Mouse (Mus musculus): ENCODE measurements at regions not wholly inside any gene's neighbourhood (a gene's known extent, or its start where the extent isn't known, plus 50 kb on each side); places are given as distances from the start of the nearest gene placed in this dataset.

DNA sequence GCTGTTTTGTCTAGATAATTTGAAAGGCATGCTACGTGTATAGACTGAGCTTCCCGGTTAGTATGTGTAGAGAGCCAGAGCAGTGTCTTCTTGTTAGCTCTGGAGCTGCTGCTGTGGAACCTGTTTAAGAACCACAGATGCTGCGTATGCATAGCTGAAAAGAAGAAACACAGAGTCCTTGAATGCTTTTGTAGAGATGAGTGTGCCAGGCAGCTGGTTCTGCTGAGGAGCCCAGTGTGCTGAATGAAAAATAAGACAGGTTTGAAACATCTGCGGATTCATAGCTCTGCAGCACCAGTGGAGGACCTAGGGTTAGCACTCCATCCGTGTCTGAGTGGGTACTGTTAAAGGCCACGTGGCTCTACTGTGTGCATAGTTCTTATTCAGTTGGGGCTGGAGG is 78.9 kb upstream of the Syt6 start:
- 90% methylated on average over 6 of the region's 6 CpGs for WGBS
- H3K27ac ChIP-seq (replicated peaks): no peak overlapping the region
- no peak for ATAC-seq (replicated peaks)
- no peaks in the 10 kb centered on the region for H3K9me3 ChIP-seq
- no peak overlapping the region for H3K4me2 ChIP-seq (replicated peaks)
- no peaks in the 10 kb centered on the region for H3K27me3 ChIP-seq
- H3K36me3 ChIP-seq: no peaks in the 10 kb centered on the region
- no peak overlapping the region for H3K4me3 ChIP-seq
- H3K9ac ChIP-seq (replicated peaks): no peak overlapping the region
- H3K4me1 ChIP-seq: no peaks in the 10 kb centered on the region

DNA sequence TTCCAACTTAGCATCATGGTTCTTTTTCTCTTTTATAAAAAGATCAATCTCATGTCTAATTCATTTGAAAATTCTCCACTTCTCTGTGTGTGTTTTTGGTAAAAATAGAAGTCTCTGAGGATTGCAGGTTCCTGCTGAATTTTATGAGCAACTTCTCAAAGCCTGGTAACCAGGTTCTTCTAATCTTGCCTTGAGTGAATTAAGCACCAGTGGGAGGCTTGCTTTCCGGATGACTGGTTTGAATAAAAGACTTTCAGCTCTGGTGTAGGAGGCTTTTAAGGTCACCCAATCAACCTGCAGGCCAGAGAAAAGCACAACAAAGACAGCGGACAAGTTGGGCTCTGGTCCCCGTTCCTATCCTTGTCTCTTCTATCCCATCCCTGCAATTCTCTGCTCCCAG is 78.3 kb upstream of the Syt6 start:
- no peaks in the 10 kb centered on the region for H3K4me1 ChIP-seq
- ATAC-seq (replicated peaks): no peak
- 6% methylated on average over 3 of the region's 3 CpGs for WGBS
- no peaks in the 10 kb centered on the region for H3K27me3 ChIP-seq
- H3K4me3 ChIP-seq: no peak overlapping the region
- no peaks in the 10 kb centered on the region for H3K36me3 ChIP-seq
- no peak overlapping the region for H3K4me2 ChIP-seq (replicated peaks)
- no peak overlapping the region for H3K27ac ChIP-seq (replicated peaks)
- H3K9ac ChIP-seq (replicated peaks): no peak overlapping the region
- no peaks in the 10 kb centered on the region for H3K9me3 ChIP-seq

DNA sequence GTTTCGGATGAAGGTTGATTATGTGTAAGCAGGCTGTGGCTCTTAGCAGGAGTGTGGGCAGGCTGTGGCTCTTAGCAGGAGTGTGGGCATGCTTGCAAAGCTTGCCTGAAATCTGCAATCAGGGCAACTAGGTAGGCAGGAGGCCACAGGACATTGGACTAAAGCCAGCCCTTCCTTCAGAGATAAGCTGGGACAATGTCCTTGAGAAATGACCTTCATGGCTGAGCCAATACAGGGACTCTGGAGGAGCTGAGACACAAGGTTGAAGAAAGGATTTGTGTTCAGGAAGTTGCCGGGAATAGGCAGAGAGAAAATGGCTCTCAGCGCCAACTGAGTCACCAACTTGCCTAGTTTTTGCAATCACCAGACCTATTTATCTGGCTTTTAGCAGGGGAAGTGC is 77.3 kb upstream of the Syt6 start:
- H3K4me3 ChIP-seq: no peak overlapping the region
- no peak overlapping the region for H3K4me2 ChIP-seq (replicated peaks)
- no peaks in the 10 kb centered on the region for H3K27me3 ChIP-seq
- H3K36me3 ChIP-seq: no peaks in the 10 kb centered on the region
- H3K4me1 ChIP-seq: no peaks in the 10 kb centered on the region
- no peak overlapping the region for H3K27ac ChIP-seq (replicated peaks)
- no peak for ATAC-seq (replicated peaks)
- no peak overlapping the region for H3K9ac ChIP-seq (replicated peaks)
- H3K9me3 ChIP-seq: no peaks in the 10 kb centered on the region
- 88% methylated on average over 3 of the region's 3 CpGs for WGBS

DNA sequence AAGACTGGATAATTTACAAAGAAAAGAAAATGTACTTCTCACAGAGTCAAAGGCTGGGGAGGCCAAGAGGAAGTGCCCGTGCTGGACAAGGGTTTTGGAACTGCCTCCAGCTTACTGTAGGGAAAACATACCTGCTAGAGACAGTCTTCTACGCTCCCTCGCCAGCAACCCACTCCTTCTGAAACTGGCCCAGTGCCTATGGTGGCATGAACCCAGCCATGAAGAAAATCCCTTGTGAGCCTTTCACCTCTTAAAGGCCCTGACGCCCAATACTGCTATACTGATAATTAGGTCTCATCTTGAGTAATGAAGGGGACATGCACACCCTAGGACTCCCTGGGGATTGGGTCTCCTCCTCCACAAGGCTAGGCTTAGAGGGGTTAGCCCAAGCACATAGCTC is 76.6 kb upstream of the Syt6 start:
- 71% methylated on average over 4 of the region's 4 CpGs for WGBS
- Histone ChIP-seq H3K9ac (replicated peaks) (no peak overlapping the region), H3K4me3 (no peak overlapping the region), H3K4me1 (no peaks in the 10 kb centered on the region), H3K4me2 (replicated peaks) (no peak overlapping the region), H3K27ac (replicated peaks) (no peak overlapping the region), H3K36me3 (no peaks in the 10 kb centered on the region), H3K9me3 (no peaks in the 10 kb centered on the region), H3K27me3 (no peaks in the 10 kb centered on the region)
- no peak for ATAC-seq (replicated peaks)

DNA sequence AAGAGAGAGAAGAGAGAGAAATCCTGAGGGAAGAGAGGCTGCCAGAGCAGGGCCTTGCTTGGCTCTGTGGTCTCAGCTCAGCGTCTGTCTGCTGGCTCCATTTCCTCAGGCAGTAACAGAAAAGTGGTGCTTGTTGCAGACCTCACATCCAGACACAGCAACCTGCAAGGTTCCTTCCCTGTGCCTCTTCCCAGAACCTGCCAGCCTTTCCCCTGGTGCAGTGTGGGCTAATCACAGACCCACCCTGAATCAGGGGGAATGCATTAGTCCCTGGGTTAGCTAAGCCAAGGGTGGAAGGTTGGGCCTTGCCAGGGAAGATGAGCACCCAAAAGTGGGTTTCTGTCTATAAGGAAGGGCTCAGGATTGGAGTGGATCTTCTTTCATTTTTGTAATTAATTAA is 75.2 kb upstream of the Syt6 start:
- H3K4me2 ChIP-seq (replicated peaks): no peak overlapping the region
- H3K27me3 ChIP-seq: no peaks in the 10 kb centered on the region
- H3K4me1 ChIP-seq: peaks cover 3% of the 10 kb centered on the region; the same call in 1 of the 2 replicates
- H3K27ac ChIP-seq (replicated peaks): no peak overlapping the region
- 40% methylated on average over 1 of the region's 1 CpGs for WGBS
- no peak for ATAC-seq (replicated peaks)
- no peak overlapping the region for H3K4me3 ChIP-seq
- no peaks in the 10 kb centered on the region for H3K9me3 ChIP-seq
- no peak overlapping the region for H3K9ac ChIP-seq (replicated peaks)
- H3K36me3 ChIP-seq: no peaks in the 10 kb centered on the region

DNA sequence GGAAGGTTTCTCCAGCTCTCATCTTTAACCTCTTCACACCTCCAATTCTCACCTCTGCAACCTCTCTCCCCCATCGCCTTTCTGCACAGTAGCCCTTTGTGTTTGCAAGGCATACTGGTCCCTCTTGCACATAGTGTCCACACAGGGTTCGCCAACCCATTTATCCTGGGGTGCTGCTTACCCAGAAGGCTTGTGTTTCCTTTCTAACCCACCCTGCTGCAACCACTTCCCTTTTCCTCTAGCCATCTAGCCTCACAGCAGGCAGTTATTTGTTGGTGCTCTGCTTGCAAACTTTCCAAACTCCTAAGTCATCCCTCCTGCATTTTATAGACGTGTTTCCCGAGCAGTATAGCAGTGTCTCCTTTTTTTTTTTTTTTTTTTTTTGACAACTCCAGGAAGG is 74.7 kb upstream of the Syt6 start:
- H3K9me3 ChIP-seq: no peaks in the 10 kb centered on the region
- peaks cover 3% of the 10 kb centered on the region; the same call in 1 of the 2 replicates for H3K4me1 ChIP-seq
- H3K36me3 ChIP-seq: no peaks in the 10 kb centered on the region
- no peak overlapping the region for H3K27ac ChIP-seq (replicated peaks)
- no peak overlapping the region for H3K4me2 ChIP-seq (replicated peaks)
- no peak for ATAC-seq (replicated peaks)
- H3K27me3 ChIP-seq: no peaks in the 10 kb centered on the region
- no peak overlapping the region for H3K4me3 ChIP-seq
- no peak overlapping the region for H3K9ac ChIP-seq (replicated peaks)
- WGBS: 73% methylated on average over 4 of the region's 4 CpGs

DNA sequence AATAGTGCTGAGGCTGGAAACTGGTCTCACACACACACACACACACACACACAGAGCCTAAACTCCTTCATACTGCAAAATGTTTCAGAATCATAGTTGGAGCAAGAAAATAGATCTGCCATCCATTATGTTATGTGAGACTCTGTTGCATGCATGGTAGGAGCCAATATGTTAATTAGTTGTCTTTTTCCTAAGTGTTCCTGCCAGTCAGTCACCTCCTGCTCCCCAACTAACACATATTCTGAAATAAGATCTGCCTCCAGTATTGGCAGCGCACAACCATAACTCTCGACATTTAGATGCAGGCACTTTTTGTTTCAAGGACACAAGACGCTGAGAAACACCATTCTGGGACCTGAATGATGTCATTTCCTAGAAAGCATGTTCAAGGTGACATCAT is 70.9 kb upstream of the Syt6 start:
- Histone ChIP-seq H3K36me3 (no peaks in the 10 kb centered on the region), H3K4me1 (peaks cover 3% of the 10 kb centered on the region; the same call in 1 of the 2 replicates)
- no peak; the same call in 1 of the 2 replicates for ATAC-seq (replicated peaks)

DNA sequence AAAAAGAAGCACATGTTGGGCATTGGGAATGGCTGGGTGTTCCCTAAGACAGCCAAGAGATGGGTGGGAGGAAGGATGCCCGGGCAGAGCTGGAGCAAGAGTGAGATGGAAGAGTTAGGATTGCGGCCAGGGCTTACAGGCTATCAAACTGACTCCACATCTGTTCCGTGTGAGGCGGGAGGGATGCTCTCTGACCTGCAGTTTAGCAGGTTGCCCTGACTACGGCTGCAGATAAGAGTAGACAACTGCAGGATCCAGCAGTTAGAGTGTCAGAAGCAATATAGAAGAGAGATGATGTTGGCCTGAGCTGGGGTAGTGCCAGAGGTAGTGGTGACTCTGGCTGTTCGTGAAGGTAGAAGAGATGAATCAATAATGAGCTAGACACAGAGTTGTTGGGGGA is 61.6 kb upstream of the Syt6 start:
- no peak overlapping the region for H3K4me2 ChIP-seq (replicated peaks)
- H3K4me3 ChIP-seq: no peak overlapping the region
- no peaks in the 10 kb centered on the region for H3K9me3 ChIP-seq
- H3K4me1 ChIP-seq: peaks cover 7% of the 10 kb centered on the region
- H3K27me3 ChIP-seq: no peaks in the 10 kb centered on the region
- no peak for ATAC-seq (replicated peaks)
- no peak overlapping the region for H3K9ac ChIP-seq (replicated peaks)
- no peak overlapping the region for H3K27ac ChIP-seq (replicated peaks)
- 80% methylated on average over 6 of the region's 6 CpGs for WGBS
- no peaks in the 10 kb centered on the region for H3K36me3 ChIP-seq

More for the DNA sequence above, 70.9 kb upstream of the Syt6 start:
- Histone ChIP-seq H3K27ac (replicated peaks) (peak overlapping the region; percentile 58; the same call in 1 of the 2 replicates), H3K9me3 (no peaks in the 10 kb centered on the region), H3K27me3 (no peaks in the 10 kb centered on the region), H3K4me3 (no peak overlapping the region), H3K4me2 (replicated peaks) (no peak overlapping the region), H3K9ac (replicated peaks) (no peak overlapping the region)
- whole genome bisulfite sequencing: 61% methylated on average over 3 of the region's 3 CpGs

DNA sequence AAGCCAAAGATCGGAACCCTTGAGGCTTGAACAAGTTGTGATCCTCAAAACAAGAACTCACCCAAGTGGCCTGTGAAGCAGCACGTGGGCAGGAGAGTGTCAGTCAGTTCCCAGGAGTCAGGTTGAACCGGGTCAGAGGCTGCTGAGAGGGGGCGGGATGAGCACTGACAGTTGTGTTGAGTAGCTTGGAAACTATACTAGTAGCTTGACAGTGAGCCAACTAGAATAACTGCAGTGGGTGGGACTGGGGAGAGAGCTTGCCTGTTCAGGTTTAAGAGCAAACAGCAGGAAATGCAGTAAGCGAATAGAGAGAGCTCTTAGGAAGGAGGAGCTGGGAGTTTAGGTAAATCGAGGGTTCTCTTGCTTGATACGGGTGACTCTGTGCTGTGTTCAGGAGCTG is 61.0 kb upstream of the Syt6 start:
- no peak overlapping the region for H3K27ac ChIP-seq (replicated peaks)
- H3K9ac ChIP-seq (replicated peaks): no peak overlapping the region
- H3K4me2 ChIP-seq (replicated peaks): no peak overlapping the region
- no peaks in the 10 kb centered on the region for H3K9me3 ChIP-seq
- no peaks in the 10 kb centered on the region for H3K27me3 ChIP-seq
- peaks cover 7% of the 10 kb centered on the region for H3K4me1 ChIP-seq
- 75% methylated on average over 7 of the region's 7 CpGs for WGBS
- no peak overlapping the region for H3K4me3 ChIP-seq
- no peaks in the 10 kb centered on the region for H3K36me3 ChIP-seq
- no peak for ATAC-seq (replicated peaks)

DNA sequence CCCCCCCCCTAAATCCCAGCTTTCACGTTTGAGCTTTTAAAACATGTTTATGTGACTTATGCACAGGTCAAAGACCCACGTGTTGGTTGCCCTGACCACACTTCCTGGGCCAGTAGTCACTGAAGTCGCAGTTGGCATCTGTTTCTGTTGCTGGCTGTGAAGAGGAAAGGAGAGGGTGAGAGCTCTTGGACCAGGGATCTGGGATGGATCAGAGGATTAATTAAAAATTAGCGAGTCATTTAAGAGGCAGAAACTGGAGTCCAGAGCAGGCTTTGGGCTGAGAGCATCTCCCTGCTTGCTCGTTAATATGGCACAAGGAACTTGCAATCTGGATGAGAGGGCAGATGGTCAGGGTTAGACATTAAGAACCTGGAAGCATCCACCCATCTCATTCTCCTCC is 59.1 kb upstream of the Syt6 start:
- Histone ChIP-seq H3K4me2 (replicated peaks) (no peak overlapping the region), H3K27me3 (no peaks in the 10 kb centered on the region), H3K9ac (replicated peaks) (no peak overlapping the region), H3K4me3 (no peak overlapping the region), H3K27ac (replicated peaks) (no peak overlapping the region), H3K9me3 (no peaks in the 10 kb centered on the region), H3K4me1 (peaks cover 7% of the 10 kb centered on the region), H3K36me3 (no peaks in the 10 kb centered on the region)
- 44% methylated on average over 5 of the region's 5 CpGs for WGBS
- no peak for ATAC-seq (replicated peaks)

DNA sequence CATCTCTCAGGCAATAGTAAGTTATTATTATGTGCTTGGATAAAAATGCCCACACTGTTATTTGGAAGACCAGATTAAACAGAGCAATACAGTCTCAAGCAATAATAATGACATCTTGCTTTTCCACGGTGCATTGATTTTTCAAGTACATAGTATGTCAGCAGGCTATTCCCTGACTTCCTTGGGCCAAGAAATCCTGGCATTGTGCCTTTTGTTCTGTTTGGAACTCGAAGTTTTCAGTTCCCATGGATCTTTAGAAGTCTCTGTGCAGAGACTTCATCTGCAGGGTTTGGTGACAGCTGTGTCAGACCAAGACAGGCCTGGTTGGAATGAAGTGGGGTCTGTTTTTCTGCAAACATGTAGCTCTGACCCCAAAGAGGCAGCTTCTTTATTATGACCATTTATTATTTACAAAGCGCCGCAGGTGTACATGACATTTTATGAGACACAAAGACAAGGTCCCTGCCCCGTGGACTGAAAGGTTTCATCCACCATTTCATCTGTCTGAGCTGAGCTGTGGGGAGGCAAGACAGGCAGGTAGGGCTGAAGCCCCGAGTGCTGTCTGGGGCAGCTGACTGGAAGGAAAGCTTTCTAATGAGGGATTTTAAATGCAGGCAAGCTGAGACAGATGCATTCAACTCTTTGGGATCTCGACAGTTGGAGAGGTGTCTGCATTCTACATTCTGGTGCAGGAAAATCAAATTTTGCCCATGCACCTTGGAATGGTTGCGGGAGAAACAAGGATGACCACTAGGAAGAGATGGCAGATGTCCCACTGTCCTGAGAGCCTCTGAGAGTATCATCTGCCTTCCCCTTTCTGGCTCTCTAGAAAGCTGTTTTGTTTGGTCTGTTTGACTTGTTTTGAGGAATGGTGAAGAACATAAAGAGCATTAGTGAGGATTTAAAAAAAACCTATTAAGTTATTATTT is 57.4 kb upstream of the Syt6 start:
- WGBS: 45% methylated on average over 8 of the region's 8 CpGs
- no peak for ATAC-seq (replicated peaks)
- Histone ChIP-seq H3K9me3 (no peaks in the 10 kb centered on the region), H3K4me1 (peaks cover 7% of the 10 kb centered on the region), H3K9ac (replicated peaks) (no peak overlapping the region), H3K4me3 (no peak overlapping the region), H3K36me3 (no peaks in the 10 kb centered on the region), H3K27me3 (no peaks in the 10 kb centered on the region), H3K4me2 (replicated peaks) (no peak overlapping the region), H3K27ac (replicated peaks) (0 out of 2 replicates have a peak overlapping the region, but pooled peaks have one; percentile 11)

DNA sequence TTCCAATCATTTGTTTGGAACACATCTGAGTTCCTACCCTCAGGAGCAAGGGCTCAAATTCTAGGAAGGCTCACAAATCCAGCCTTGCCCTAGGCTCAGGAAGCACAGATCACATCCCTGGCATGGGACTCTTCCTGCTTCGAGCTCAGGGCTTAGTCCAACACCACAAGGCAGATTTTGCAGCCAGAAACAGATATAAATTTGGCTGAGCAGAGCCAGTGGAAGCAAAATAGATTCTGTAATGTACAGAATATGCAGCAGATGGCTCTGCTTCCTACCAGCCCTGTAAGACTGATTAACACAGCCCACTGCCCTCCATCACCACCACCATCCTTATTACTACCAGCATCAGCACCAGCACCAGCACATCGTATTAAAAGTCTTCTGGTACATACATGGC is 56.4 kb upstream of the Syt6 start:
- Histone ChIP-seq H3K4me3 (no peak overlapping the region), H3K27me3 (no peaks in the 10 kb centered on the region), H3K4me2 (replicated peaks) (no peak overlapping the region), H3K36me3 (no peaks in the 10 kb centered on the region), H3K9me3 (no peaks in the 10 kb centered on the region), H3K27ac (replicated peaks) (peak overlapping the region; percentile 64), H3K9ac (replicated peaks) (no peak overlapping the region), H3K4me1 (peaks cover 7% of the 10 kb centered on the region; the same call in 1 of the 2 replicates)
- peak; percentile 78 for ATAC-seq (replicated peaks)
- 52% methylated on average over 2 of the region's 2 CpGs for WGBS

Data from forebrain, embryonic 15.5 days (tissue).